9 mouse cellular contexts compared by ENCODE assay signal in genomic region chr13:59840429-59841169, GRCm38 (mm10). TPM values are rescaled to one million over a fixed set of nuclear protein-coding genes. Genes with fewer than 3 reads are reported as not detected.
DNase-seq lines count a peak whose midpoint lies in the region; ATAC-seq lines count a peak whose summit lies in the region.
"Had no signal": no experiment of that assay in that cellular context is flagged by ENCODE, and none has a peak within 500 bp of the region (broad histone marks: within the 10 kb centered on the region; RNA-seq: fewer than 3 reads in every experiment).

No protein-coding gene starts in this region.

- no peak for ATAC-seq in midbrain, embryonic 16.5 days

- H3K9ac ChIP-seq in midbrain, embryonic 16.5 days (ENCODE audit: low read depth, low read length): no peak overlapping the region
- H3K9ac ChIP-seq: embryonic facial prominence, embryonic 12.5 days had no signal

- no peaks in the 10 kb centered on the region for H3K36me3 ChIP-seq in midbrain, embryonic 10.5 days
- H3K36me3 ChIP-seq in midbrain, embryonic 16.5 days (ENCODE audit: control insufficient read depth, insufficient read depth, low read length): no peaks in the 10 kb centered on the region
- H3K36me3 ChIP-seq: embryonic facial prominence, embryonic 12.5 days had no signal

- H3K27ac ChIP-seq in midbrain, embryonic 10.5 days (replicated peaks): no peak overlapping the region
- H3K27ac ChIP-seq in midbrain, embryonic 16.5 days (ENCODE audit: low read length): no peak overlapping the region
- H3K27ac ChIP-seq: embryonic facial prominence, embryonic 12.5 days had no signal

- H3K27me3 ChIP-seq in midbrain, embryonic 10.5 days (ENCODE audit: low read depth, poor library complexity, severe bottlenecking): no peaks in the 10 kb centered on the region
- H3K27me3 ChIP-seq in midbrain, embryonic 16.5 days (ENCODE audit: control insufficient read depth, insufficient read depth, low read depth, low read length): no peaks in the 10 kb centered on the region
- H3K27me3 ChIP-seq: embryonic facial prominence, embryonic 12.5 days had no signal

- H3K4me2 ChIP-seq in midbrain, embryonic 16.5 days (ENCODE audit: low read length): no peak overlapping the region
- H3K4me2 ChIP-seq: embryonic facial prominence, embryonic 12.5 days had no signal

- 0 out of 2 replicates have a peak, but pooled peaks cover 2% of the 10 kb centered on the region for H3K4me1 ChIP-seq in midbrain, embryonic 10.5 days
- H3K4me1 ChIP-seq in midbrain, embryonic 16.5 days (ENCODE audit: control insufficient read depth, insufficient read depth, low read length): no peaks in the 10 kb centered on the region
- H3K4me1 ChIP-seq: embryonic facial prominence, embryonic 12.5 days had no signal

- no peaks in the 10 kb centered on the region for H3K9me3 ChIP-seq in midbrain, embryonic 10.5 days (replicated peaks)
- H3K9me3 ChIP-seq in midbrain, embryonic 16.5 days (replicated peaks; ENCODE audit: control insufficient read depth, low read length, poor library complexity, severe bottlenecking): no peaks in the 10 kb centered on the region
- H3K9me3 ChIP-seq: embryonic facial prominence, embryonic 12.5 days had no signal

- DNase-seq in midbrain, embryonic 10.5 days (ENCODE audit: low spot score): peak; percentile 72
- peak; percentile 66 to 85 for DNase-seq in cerebellum, postnatal 25 days
- peak; percentile 50 to 58 for DNase-seq in gastrocnemius, adult 8-10 months (ENCODE audit: low spot score in 2 of 2)
- peak; percentile 86 to 89 for DNase-seq in kidney, adult 8-10 months
- DNase-seq in liver: peak; percentile 92
- peak; percentile 96 for DNase-seq in naive thymus-derived CD4-positive, alpha-beta T cell, adult 2 months (ENCODE audit: low read depth)
- peak; percentile 87 to 88 for DNase-seq in spleen, postnatal 36 days (ENCODE audit: low spot score in 2 of 2)

- 79% methylated on average over 11 of the region's 11 CpGs for WGBS in midbrain, embryonic 10.5 days
- 75% methylated on average over 11 of the region's 11 CpGs for WGBS in midbrain, embryonic 16.5 days

- H3K4me3 ChIP-seq in midbrain, embryonic 10.5 days: no peak overlapping the region
- no peak overlapping the region for H3K4me3 ChIP-seq in midbrain, embryonic 16.5 days (ENCODE audit: low read depth, low read length)
- H3K4me3 ChIP-seq: embryonic facial prominence, embryonic 12.5 days had no signal

RNA-seq across cellular contexts. Expression of gene Tut7, which starts 17.7 kb away (rescaled TPM):
- polyA plus RNA-seq in midbrain, embryonic 10.5 days (2016; fragmentation: Nextera tagmentation; extraction: Ambion mirVana): 34.8 and 44.6 TPM in 2 replicates
- 45.0 and 47.9 TPM in 2 replicates for polyA plus RNA-seq in midbrain, embryonic 16.5 days (2015; fragmentation: Nextera tagmentation; extraction: Ambion mirVana)
- total RNA-seq in gastrocnemius, adult 8-10 months (2022): 10 to 100 TPM; 28.7 to 42.3 (median 34.5) TPM

RNA-seq across cellular contexts. Expression of gene Gm49354, which starts 58.6 kb away (rescaled TPM):
- polyA plus RNA-seq in midbrain, embryonic 10.5 days (2016; fragmentation: Nextera tagmentation; extraction: Ambion mirVana): not detected in 2 replicates
- polyA plus RNA-seq in midbrain, embryonic 16.5 days (2015; fragmentation: Nextera tagmentation; extraction: Ambion mirVana): not detected in 2 replicates
- total RNA-seq in gastrocnemius, adult 8-10 months (2022): not detected
- polyA plus RNA-seq: embryonic facial prominence, embryonic 12.5 days had no signal
